Mouse (Mus musculus): ENCODE data around the gene Gltp.

GRCm38 (mm10) chr5:114720784-114721183, 30.0 kb upstream of the Gltp start:
- TF ChIP-seq CTCF (IDR thresholded peaks at IDR 0.05; ENCODE audit: low read depth, low read length) (no peak), POLR2A (IDR thresholded peaks at IDR 0.05; ENCODE audit: insufficient read depth, low read length) (no peak)
